Mouse (Mus musculus) liver, adult 2 months (tissue): ENCODE data around the gene Slit1.

Experiments
- CTCF ChIP-seq: fragments of 200-500 bp; IDR thresholded peaks from 2 replicates; pipeline ENCODE4 v1.5.1; 2011; ENCODE audit warnings: low read depth, low read length, control low read depth
- POLR2A ChIP-seq: fragments of 200-500 bp; IDR thresholded peaks from 2 replicates; pipeline ENCODE4 v1.6.1; 2011; ENCODE audit warnings: low read length, control low read depth; ENCODE audit not compliant: insufficient read depth; ENCODE audit errors: extremely low read depth

DNA sequence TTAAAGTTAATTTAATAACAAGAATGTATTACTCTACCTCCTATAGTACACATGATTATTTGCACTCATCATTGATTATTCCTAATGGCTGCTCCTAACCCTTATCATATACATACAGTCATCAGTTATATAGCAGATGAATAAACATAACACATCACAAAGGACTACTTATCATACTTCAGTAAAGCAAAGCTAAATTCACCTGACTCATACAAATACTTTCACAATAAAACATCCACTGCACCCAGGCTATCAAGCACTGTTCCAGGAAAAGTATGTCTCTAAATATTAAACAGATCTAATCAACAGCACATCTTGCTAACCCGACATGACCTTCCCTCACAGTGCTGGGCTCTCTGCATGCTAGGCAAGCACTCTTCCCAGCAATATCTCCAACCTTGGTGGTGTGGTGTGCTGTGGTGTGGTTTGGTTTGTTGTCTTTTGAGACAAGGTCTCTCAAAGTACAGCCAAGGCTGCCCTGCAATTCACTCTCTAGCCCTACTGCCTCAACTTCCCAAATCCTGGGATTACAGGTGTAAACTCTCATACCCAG lies 49.5 kb upstream of the Slit1 start:
- TF ChIP-seq CTCF = no peak
- TF ChIP-seq POLR2A = no peak
